Mouse (Mus musculus): Measurements from ENCODE around the gene A2ml1. TPM values are rescaled to one million over a fixed set of nuclear protein-coding genes. Genes with fewer than 3 reads are reported as not detected.

Gene A2ml1
- polyA plus RNA-seq, 1 experiment: not detected

DNA sequence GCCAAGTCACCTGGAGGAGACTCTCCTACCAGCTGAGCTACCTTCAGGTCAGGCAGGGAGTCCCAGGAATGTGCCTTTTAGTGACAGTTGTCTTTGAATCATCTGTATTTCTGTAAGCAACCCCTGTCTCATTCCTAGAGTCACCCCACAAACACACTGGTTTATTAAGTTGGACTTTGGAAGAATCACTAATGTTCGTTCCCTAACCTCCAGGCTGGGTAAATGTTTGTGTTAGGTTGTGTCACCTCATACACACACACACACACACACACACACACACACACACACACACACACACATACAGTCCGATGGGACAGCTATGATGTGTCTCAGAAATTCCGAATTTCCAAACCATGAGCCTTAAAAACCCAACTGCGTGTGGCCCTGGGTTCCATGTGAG lies 55.6 kb downstream of the A2ml1 start:
- Histone ChIP-seq H3K27ac (replicated peaks; ENCODE audit: low read depth, low read length) (no peak overlapping the region), H3K4me3 (ENCODE audit: insufficient read depth, low read depth, low read length) (no peak overlapping the region)

DNA sequence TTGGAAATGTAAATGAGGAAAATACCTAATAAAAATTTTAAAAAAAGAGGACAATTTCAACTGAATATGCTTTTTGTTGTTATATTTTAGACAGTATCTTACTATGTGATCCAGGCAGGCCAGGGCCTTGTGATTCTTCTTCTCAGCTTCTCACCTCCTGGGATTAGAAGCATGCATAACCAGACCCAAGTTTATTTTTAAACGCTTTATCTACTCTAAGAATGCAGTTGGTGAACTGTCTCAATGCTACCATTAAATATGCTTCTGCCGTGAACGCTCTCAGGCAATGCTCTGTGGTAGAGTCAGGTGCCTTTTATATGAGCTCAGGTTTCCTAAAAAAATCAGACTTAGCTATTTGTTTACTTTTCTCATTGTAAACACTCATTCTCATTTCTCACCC lies 58.0 kb downstream of the A2ml1 start:
- Histone ChIP-seq H3K4me3 (ENCODE audit: insufficient read depth, low read depth, low read length) (no peak overlapping the region), H3K4me1 (ENCODE audit: control insufficient read depth, insufficient read depth, insufficient read length, low read length) (no peaks in the 10 kb centered on the region), H3K27ac (replicated peaks; ENCODE audit: low read depth, low read length) (no peak overlapping the region)

More for the DNA sequence above, 55.6 kb downstream of the A2ml1 start:
- no peaks in the 10 kb centered on the region for H3K4me1 ChIP-seq (ENCODE audit: control insufficient read depth, insufficient read depth, insufficient read length, low read length)

DNA sequence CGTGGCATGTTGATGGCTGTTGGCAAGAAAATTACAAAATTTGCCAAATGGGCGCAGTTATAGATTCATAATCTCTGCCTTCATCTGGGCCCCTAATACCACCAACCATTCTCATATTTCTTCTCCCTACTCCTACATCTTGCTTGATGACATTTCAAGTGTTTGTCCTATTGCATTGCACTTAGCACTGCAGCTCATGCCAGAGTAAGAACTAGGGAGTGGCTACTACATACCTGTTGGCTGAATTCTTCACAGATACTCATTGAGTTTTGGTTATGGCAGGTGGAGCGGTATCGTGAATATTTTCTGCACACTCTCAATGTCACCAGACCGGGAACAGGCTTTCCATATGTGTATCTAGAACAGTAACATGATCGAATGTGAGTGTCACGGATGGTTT lies 62.2 kb downstream of the A2ml1 start:
- H3K27ac ChIP-seq (replicated peaks; ENCODE audit: low read depth, low read length): no peak overlapping the region
- H3K4me1 ChIP-seq (ENCODE audit: control insufficient read depth, insufficient read depth, insufficient read length, low read length): no peaks in the 10 kb centered on the region
- H3K4me3 ChIP-seq (ENCODE audit: insufficient read depth, low read depth, low read length): no peak overlapping the region

DNA sequence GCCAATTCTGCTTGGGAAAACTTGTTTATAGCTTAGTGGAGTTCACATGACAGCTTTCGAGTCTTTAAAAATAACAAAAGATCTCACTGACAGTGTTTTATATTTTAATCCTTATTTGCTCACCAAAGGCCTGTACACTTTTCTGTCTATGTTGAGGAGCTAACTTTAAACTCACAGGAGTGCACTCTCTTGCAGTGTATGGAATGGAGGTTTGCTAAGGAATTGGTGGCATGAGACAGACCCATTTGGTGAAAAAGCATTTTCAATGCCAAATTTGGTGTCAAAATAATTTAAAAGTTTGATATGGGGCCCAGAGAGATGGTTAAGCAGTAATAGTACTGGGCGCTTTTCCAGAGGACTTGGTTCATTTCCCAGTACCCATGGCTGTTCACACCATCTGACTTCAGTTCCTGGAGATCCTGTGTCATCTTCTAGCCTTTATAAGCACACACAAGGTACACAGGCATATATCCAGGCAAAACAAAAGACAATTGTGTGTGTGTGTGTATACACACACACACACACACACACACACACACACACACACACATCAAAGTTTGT lies 75.7 kb downstream of the A2ml1 start:
- H3K4me3 ChIP-seq (ENCODE audit: insufficient read depth, low read depth, low read length): no peak overlapping the region
- H3K4me1 ChIP-seq (ENCODE audit: control insufficient read depth, insufficient read depth, insufficient read length, low read length): no peaks in the 10 kb centered on the region
- no peak overlapping the region for H3K27ac ChIP-seq (replicated peaks; ENCODE audit: low read depth, low read length)

DNA sequence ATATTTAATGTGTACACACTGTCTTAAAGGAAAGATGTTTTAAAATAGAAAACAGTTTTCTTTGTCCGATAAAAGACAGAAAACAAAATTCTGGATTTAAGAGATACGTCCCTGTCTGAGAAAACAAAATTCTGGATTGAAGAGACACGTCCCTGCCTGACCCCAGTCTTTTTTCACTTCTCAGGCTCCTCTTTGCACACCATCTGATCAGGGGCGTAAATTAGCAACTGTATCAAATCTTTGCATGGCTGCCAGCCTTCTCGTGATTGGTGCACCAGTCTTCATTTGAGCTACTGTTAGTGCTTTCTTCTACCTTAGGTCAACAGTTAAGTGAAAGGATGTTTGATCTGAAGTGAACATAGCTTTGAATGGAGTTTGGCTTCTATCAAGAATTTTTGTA lies 76.7 kb downstream of the A2ml1 start:
- Histone ChIP-seq H3K4me3 (ENCODE audit: insufficient read depth, low read depth, low read length) (no peak overlapping the region), H3K4me1 (ENCODE audit: control insufficient read depth, insufficient read depth, insufficient read length, low read length) (no peaks in the 10 kb centered on the region), H3K27ac (replicated peaks; ENCODE audit: low read depth, low read length) (no peak overlapping the region)

DNA sequence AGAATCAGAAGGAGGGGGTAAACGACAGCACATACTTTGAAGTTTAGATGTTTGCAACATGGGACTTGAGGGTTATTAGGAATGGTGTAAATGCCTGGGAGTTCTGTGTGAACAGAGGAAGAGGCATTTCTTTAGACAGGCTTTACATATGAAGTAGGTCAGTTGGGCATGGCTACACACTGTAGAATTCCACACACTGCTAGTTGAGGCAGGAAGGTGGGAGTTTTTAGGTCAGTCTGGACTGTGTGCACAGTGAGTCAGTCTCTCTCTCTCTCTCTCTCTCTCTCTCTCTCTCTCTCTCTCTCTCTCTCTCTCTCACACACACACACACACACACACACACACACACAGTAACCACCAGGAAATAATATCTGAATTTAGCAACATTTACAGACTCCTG lies 86.1 kb downstream of the A2ml1 start:
- Histone ChIP-seq H3K4me1 (ENCODE audit: control insufficient read depth, insufficient read depth, insufficient read length, low read length) (0 out of 2 replicates have a peak, but pooled peaks cover 2% of the 10 kb centered on the region), H3K4me3 (ENCODE audit: insufficient read depth, low read depth, low read length) (no peak overlapping the region), H3K27ac (replicated peaks; ENCODE audit: low read depth, low read length) (no peak overlapping the region)

DNA sequence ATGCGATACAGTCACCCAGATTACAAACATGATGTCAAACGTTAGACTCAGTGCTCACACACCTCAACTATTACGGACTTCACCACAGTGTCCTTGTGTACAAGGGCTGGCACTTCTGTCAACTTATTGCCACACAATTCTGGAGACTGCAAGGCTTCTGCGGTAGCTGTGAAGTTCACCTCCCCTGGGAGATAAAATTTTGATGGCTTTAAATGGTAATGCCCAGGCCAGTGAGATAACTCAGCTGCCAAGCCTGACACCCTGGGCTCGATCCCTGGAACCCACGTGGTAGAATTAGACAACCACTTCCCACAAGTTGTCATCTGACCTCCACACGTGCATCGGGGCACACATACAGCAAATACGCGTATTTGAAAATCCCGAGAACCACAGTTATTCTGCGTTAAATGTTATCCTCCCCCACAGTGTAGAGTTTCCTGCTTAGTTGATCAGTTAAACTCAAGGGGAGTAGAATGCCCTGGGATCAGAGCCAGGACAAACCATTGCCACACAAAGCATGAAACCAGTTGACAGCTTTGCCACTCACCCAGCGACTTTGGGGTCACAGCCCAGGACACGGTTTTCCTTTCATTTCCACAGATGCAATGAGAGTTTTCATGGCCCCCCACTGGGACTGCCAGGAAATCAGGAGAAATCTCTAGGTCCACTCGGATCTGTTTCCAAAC lies 86.6 kb downstream of the A2ml1 start:
- Histone ChIP-seq H3K27ac (replicated peaks; ENCODE audit: low read depth, low read length) (no peak overlapping the region), H3K4me1 (ENCODE audit: control insufficient read depth, insufficient read depth, insufficient read length, low read length) (0 out of 2 replicates have a peak, but pooled peaks cover 2% of the 10 kb centered on the region), H3K4me3 (ENCODE audit: insufficient read depth, low read depth, low read length) (no peak overlapping the region)

DNA sequence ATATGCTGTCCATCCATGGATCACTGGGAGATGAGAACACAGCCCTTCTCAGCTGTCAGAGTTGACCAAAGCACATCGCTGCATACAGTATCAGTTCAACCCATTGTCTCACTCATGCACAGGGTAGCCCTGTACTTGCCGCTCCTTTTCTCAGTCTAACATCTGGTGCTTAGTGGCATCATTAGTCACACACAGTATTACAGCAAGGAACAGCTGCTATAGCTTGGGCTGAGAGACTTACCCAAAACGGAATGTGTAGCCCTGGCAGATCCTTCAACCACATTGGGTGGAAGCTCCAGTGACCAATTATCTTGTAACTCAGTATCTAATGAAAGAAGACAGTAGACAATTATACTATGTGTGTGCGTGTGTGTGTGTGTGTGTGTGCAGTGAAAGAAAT lies 89.5 kb downstream of the A2ml1 start:
- Histone ChIP-seq H3K27ac (replicated peaks; ENCODE audit: low read depth, low read length) (no peak overlapping the region), H3K4me1 (ENCODE audit: control insufficient read depth, insufficient read depth, insufficient read length, low read length) (0 out of 2 replicates have a peak, but pooled peaks cover 2% of the 10 kb centered on the region), H3K4me3 (ENCODE audit: insufficient read depth, low read depth, low read length) (no peak overlapping the region)

DNA sequence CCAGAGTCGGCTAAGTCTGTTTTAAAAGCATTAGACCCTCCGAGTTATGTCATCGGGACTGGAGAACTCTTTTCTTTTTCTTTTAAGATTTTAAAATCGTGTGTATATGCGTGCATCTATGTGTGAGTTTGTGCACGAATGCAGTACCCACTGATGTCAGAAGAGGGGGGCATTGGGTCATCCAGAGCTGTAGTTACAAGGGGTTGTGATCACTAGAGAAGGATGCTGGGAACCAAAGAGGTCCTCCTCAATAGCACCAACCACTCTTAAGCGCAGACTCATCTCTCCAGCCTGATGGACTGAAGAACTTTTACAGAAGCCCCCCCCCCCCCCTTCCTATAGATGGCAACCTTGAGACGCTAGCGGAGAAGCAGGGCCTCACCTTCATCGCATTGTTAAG lies 91.3 kb downstream of the A2ml1 start:
- Histone ChIP-seq H3K27ac (replicated peaks; ENCODE audit: low read depth, low read length) (no peak overlapping the region), H3K4me3 (ENCODE audit: insufficient read depth, low read depth, low read length) (no peak overlapping the region), H3K4me1 (ENCODE audit: control insufficient read depth, insufficient read depth, insufficient read length, low read length) (no peaks in the 10 kb centered on the region)

Other genes with a start within 250 kb of the A2ml1 start
- 4.2 and 6.4 TPM in 2 replicates for gene Tulp3, start 225.8 kb downstream of the A2ml1 start, polyA plus RNA-seq (2012; ENCODE audit: insufficient read depth, insufficient read length, missing spikeins)
- 11.1 and 13.1 TPM in 2 replicates for gene Rhno1, start 218.7 kb downstream of the A2ml1 start, polyA plus RNA-seq (2012; ENCODE audit: insufficient read depth, insufficient read length, missing spikeins)
- 0.28 TPM in 1 of 2 replicates, not detected in the other for gene Foxm1, start 218.6 kb downstream of the A2ml1 start, polyA plus RNA-seq (2012; ENCODE audit: insufficient read depth, insufficient read length, missing spikeins)
- not detected in 2 replicates for gene Tex52, start 206.2 kb downstream of the A2ml1 start, polyA plus RNA-seq (2012; ENCODE audit: insufficient read depth, insufficient read length, missing spikeins)
- gene Gm44596, start 206.1 kb downstream of the A2ml1 start, polyA plus RNA-seq (2012; ENCODE audit: insufficient read depth, insufficient read length, missing spikeins): not detected in 2 replicates
- 1.1 and 2.3 TPM in 2 replicates for gene Nrip2, start 182.3 kb downstream of the A2ml1 start, polyA plus RNA-seq (2012; ENCODE audit: insufficient read depth, insufficient read length, missing spikeins)
- gene Itfg2, start 156.7 kb downstream of the A2ml1 start, polyA plus RNA-seq (2012; ENCODE audit: insufficient read depth, insufficient read length, missing spikeins): 6.9 and 18.1 TPM in 2 replicates
- gene Fkbp4, start 142.9 kb downstream of the A2ml1 start, polyA plus RNA-seq (2012; ENCODE audit: insufficient read depth, insufficient read length, missing spikeins): 90.5 and 140 TPM in 2 replicates
- gene Pzp, start 54.9 kb downstream of the A2ml1 start, polyA plus RNA-seq (2012; ENCODE audit: insufficient read depth, insufficient read length, missing spikeins): 4.1 TPM in 1 of 2 replicates, not detected in the other
- not detected in 2 replicates for gene Klrb1a, start 41.9 kb upstream of the A2ml1 start, polyA plus RNA-seq (2012; ENCODE audit: insufficient read depth, insufficient read length, missing spikeins)
- not detected in 2 replicates for gene Clec2h, start 80.8 kb upstream of the A2ml1 start, polyA plus RNA-seq (2012; ENCODE audit: insufficient read depth, insufficient read length, missing spikeins)
- not detected in 2 replicates for gene Klrb1, start 141.5 kb upstream of the A2ml1 start, polyA plus RNA-seq (2012; ENCODE audit: insufficient read depth, insufficient read length, missing spikeins)
- not detected in 2 replicates for gene Klrb1c, start 207.6 kb upstream of the A2ml1 start, polyA plus RNA-seq (2012; ENCODE audit: insufficient read depth, insufficient read length, missing spikeins)
- not detected in 2 replicates for gene Gm44511, start 244.7 kb upstream of the A2ml1 start, polyA plus RNA-seq (2012; ENCODE audit: insufficient read depth, insufficient read length, missing spikeins)
- 1.2 TPM in 1 of 2 replicates, not detected in the other for gene Klrb1b, start 244.7 kb upstream of the A2ml1 start, polyA plus RNA-seq (2012; ENCODE audit: insufficient read depth, insufficient read length, missing spikeins)

Data from brown adipose tissue, adult 24 weeks (tissue).